Mouse (Mus musculus): Measurements from ENCODE around the gene Swap70.
A peak's percentile ranks its signal among the peaks of the same experiment; 100 is the strongest.
"Not testable (repeated sequence)": the region's sequence is repeated elsewhere in the genome, so short reads cannot be mapped to it uniquely, and the experiment has no call there.

Gene Swap70

GRCm38 (mm10) chr7:110221586-110222481 is at the start of gene Swap70:
Gene Swap70 (plus strand): TSS chr7:110221711.
- DNase-seq (ENCODE audit: low read depth, low spot score): peak; percentile 50

GRCm38 (mm10) chr7:110179208-110179607 is 42.3 kb upstream of the Swap70 start:
- no peak for DNase-seq (ENCODE audit: low read depth, low spot score)

GRCm38 (mm10) chr7:110180613-110181012 is 40.9 kb upstream of the Swap70 start:
- no peak for DNase-seq (ENCODE audit: low read depth, low spot score)

- DNase-seq (ENCODE audit: low read depth, low spot score): no peak
These were observed 40.1 kb upstream of the Swap70 start for GRCm38 (mm10) chr7:110181446-110181845.

GRCm38 (mm10) chr7:110184608-110185007 is 36.9 kb upstream of the Swap70 start:
- DNase-seq (ENCODE audit: low read depth, low spot score): no peak

GRCm38 (mm10) chr7:110189951-110190350 is 31.6 kb upstream of the Swap70 start:
- DNase-seq (ENCODE audit: low read depth, low spot score): no peak

- DNase-seq (ENCODE audit: low read depth, low spot score): no peak
These were observed 28.3 kb upstream of the Swap70 start for GRCm38 (mm10) chr7:110193186-110193585.

- no peak for DNase-seq (ENCODE audit: low read depth, low spot score)
These were observed 24.3 kb upstream of the Swap70 start for GRCm38 (mm10) chr7:110197176-110197575.

- DNase-seq (ENCODE audit: low read depth, low spot score): no peak
These were observed 19.6 kb upstream of the Swap70 start for GRCm38 (mm10) chr7:110201933-110202332.

GRCm38 (mm10) chr7:110204208-110204607 is 17.3 kb upstream of the Swap70 start:
- no peak for DNase-seq (ENCODE audit: low read depth, low spot score)

GRCm38 (mm10) chr7:110208341-110208740 is 13.2 kb upstream of the Swap70 start:
- no peak for DNase-seq (ENCODE audit: low read depth, low spot score)

- no peak for DNase-seq (ENCODE audit: low read depth, low spot score)
These were observed 12.1 kb upstream of the Swap70 start for GRCm38 (mm10) chr7:110209422-110209821.

GRCm38 (mm10) chr7:110211025-110211424 is 10.5 kb upstream of the Swap70 start:
- DNase-seq (ENCODE audit: low read depth, low spot score): no peak

GRCm38 (mm10) chr7:110214882-110215281 is 6.6 kb upstream of the Swap70 start:
- DNase-seq (ENCODE audit: low read depth, low spot score): no peak

GRCm38 (mm10) chr7:110221051-110221585 is 393 bp upstream of the Swap70 start:
- no peak for DNase-seq (ENCODE audit: low read depth, low spot score)

- DNase-seq (ENCODE audit: low read depth, low spot score): no peak
These were observed 1.2 kb downstream of the Swap70 start for GRCm38 (mm10) chr7:110222583-110223182.

GRCm38 (mm10) chr7:110223727-110224510 is 2.4 kb downstream of the Swap70 start:
- DNase-seq (ENCODE audit: low read depth, low spot score): no peak

GRCm38 (mm10) chr7:110226484-110226883 is 5.0 kb downstream of the Swap70 start:
- DNase-seq (ENCODE audit: low read depth, low spot score): no peak

- DNase-seq (ENCODE audit: low read depth, low spot score): no peak
These were observed 8.5 kb downstream of the Swap70 start for GRCm38 (mm10) chr7:110229967-110230366.

- not testable (repeated sequence) for DNase-seq (ENCODE audit: low read depth, low spot score)
These were observed 9.6 kb downstream of the Swap70 start for GRCm38 (mm10) chr7:110231127-110231526.

GRCm38 (mm10) chr7:110236085-110236484 is 14.6 kb downstream of the Swap70 start:
- no peak for DNase-seq (ENCODE audit: low read depth, low spot score)

GRCm38 (mm10) chr7:110237451-110237836 is 15.9 kb downstream of the Swap70 start:
- DNase-seq (ENCODE audit: low read depth, low spot score): no peak
